Mouse (Mus musculus) G1E (cell line): ENCODE data around the gene Prkcz.

Experiments used
- CTCF ChIP-seq: IDR thresholded peaks from 2 replicates; pipeline ENCODE4 v1.5.1; 2012; ENCODE audit warnings: low read depth, low read length, inconsistent platforms, mixed read lengths
- GATA1 ChIP-seq: IDR thresholded peaks from 2 replicates; pipeline ENCODE4 v1.6.1; 2012; ENCODE audit warnings: borderline replicate concordance, low read length, inconsistent platforms, mixed read lengths

- TF ChIP-seq CTCF (no peak), GATA1 (no peak)
Observed at GRCm38 (mm10) chr4:155214793-155215192, 146.4 kb downstream of the Prkcz start.
